Mouse (Mus musculus) G1E (cell line): ENCODE measurements around the gene Ppp2r5c.

Source experiments
- CTCF ChIP-seq: IDR thresholded peaks from 2 replicates; pipeline ENCODE4 v1.5.1; 2012; ENCODE audit warnings: low read depth, low read length, inconsistent platforms, mixed read lengths
- POLR2AphosphoS5 ChIP-seq: IDR thresholded peaks from 2 replicates; pipeline ENCODE4 v1.6.1; 2012; ENCODE audit warnings: low read depth, low read length, inconsistent platforms; ENCODE audit not compliant: insufficient replicate concordance

DNA sequence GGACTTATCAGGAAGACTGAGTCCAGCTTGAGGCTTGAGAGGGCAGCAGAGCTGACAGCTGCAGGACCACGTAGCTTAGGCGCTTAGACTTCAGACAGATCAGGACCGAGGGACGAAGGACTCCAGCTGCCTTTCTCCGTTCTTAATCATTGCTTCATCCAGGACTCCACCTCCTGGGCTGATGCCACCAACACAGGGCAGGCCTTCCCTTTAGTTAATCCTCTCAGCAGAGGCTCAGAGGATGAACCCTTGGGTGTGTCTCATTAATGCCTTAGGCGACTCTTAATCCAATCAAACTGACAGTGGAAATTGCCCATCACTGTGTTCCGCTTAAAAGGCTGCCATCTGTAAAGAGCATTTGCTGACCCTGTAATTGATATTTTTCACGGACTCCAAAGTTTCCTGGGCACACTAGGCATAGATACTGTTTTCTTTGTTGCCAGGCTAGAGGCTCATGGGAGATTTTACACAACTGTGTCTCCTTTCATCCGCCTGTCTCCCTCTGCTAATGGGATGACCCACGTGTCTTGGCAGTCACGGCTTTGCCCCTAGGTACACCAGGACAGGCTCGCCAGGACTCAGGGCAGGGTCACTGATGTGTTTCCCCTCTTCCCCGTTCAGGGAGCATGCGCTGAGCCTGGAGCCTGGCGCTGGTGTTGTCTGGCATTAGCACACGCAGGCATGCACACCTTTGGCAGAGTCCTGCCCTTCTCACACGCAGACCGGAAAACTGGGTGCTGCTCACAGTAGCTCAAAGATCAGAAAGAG lies 110.1 kb downstream of the Ppp2r5c start:
- TF ChIP-seq CTCF (no peak), POLR2AphosphoS5 (no peak)
